Mouse (Mus musculus) retina, postnatal 7 days (tissue): ENCODE data around the gene Phpt1.
A peak's percentile ranks its signal among the peaks of the same experiment; 100 is the strongest.
"Not testable (repeated sequence)": the region's sequence is repeated elsewhere in the genome, so short reads cannot be mapped to it uniquely, and the experiment has no call there.

Source experiments
- DNase-seq: peaks from one replicate; pipeline ENCODE4 v3.0.0-alpha.2; 2012; ENCODE audit warnings: low read depth, low spot score

The Phpt1 gene

GRCm38 (mm10) chr2:25560551-25560950 lies 14.5 kb downstream of the Phpt1 start:
- no peak for DNase-seq

- DNase-seq = no peak
Measured at GRCm38 (mm10) chr2:25558774-25559173, 16.2 kb downstream of the Phpt1 start.

- no peak for DNase-seq
Measured at GRCm38 (mm10) chr2:25557964-25558360, 17.1 kb downstream of the Phpt1 start.

- peak; percentile 87 for DNase-seq
Measured at GRCm38 (mm10) chr2:25557221-25557963, 17.6 kb downstream of the Phpt1 start, which contains the start of gene Edf1. Edf1 (plus strand) TSS chr2:25557847.

GRCm38 (mm10) chr2:25556296-25556695 lies 18.7 kb downstream of the Phpt1 start:
- no peak for DNase-seq

GRCm38 (mm10) chr2:25555479-25555878 lies 19.5 kb downstream of the Phpt1 start:
- not testable (repeated sequence) for DNase-seq

- not testable (repeated sequence) for DNase-seq
Measured at GRCm38 (mm10) chr2:25553171-25553786, 21.7 kb downstream of the Phpt1 start.

GRCm38 (mm10) chr2:25551186-25551585 lies 23.8 kb downstream of the Phpt1 start:
- no peak for DNase-seq

- DNase-seq = no peak
Measured at GRCm38 (mm10) chr2:25549021-25549991, 25.7 kb downstream of the Phpt1 start.

- DNase-seq = peak; percentile 96
Measured at GRCm38 (mm10) chr2:25546811-25547491, 28.1 kb downstream of the Phpt1 start, which contains the start of gene Traf2. Traf2 (minus strand) TSS chr2:25546940.

GRCm38 (mm10) chr2:25545996-25546810 lies 28.8 kb downstream of the Phpt1 start:
- DNase-seq = no peak

GRCm38 (mm10) chr2:25541644-25542367 lies 33.2 kb downstream of the Phpt1 start:
- DNase-seq = no peak

GRCm38 (mm10) chr2:25540541-25540948 lies 34.5 kb downstream of the Phpt1 start:
- no peak for DNase-seq

- no peak for DNase-seq
Measured at GRCm38 (mm10) chr2:25536531-25536930, 38.5 kb downstream of the Phpt1 start.

- no peak for DNase-seq
Measured at GRCm38 (mm10) chr2:25534866-25535182, 40.2 kb downstream of the Phpt1 start.

GRCm38 (mm10) chr2:25534178-25534865 lies 40.7 kb downstream of the Phpt1 start:
- DNase-seq = no peak

GRCm38 (mm10) chr2:25533707-25534106 lies 41.3 kb downstream of the Phpt1 start:
- DNase-seq = no peak

GRCm38 (mm10) chr2:25526510-25527302 lies 48.3 kb downstream of the Phpt1 start:
- no peak for DNase-seq
